Mouse (Mus musculus) ES-E14 (cell line): ENCODE results near the gene Inca1.

Experiments
- MAFK ChIP-seq: IDR thresholded peaks from 2 replicates; pipeline ENCODE4 v1.6.1; 2014; ENCODE audit warnings: mild to moderate bottlenecking, low read depth, low read length, inconsistent platforms; ENCODE audit not compliant: insufficient read depth
- ZC3H11A ChIP-seq: IDR thresholded peaks from 2 replicates; pipeline ENCODE4 v1.6.1; 2012; ENCODE audit warnings: low read depth, mild to moderate bottlenecking, inconsistent platforms, low read length, borderline replicate concordance

DNA sequence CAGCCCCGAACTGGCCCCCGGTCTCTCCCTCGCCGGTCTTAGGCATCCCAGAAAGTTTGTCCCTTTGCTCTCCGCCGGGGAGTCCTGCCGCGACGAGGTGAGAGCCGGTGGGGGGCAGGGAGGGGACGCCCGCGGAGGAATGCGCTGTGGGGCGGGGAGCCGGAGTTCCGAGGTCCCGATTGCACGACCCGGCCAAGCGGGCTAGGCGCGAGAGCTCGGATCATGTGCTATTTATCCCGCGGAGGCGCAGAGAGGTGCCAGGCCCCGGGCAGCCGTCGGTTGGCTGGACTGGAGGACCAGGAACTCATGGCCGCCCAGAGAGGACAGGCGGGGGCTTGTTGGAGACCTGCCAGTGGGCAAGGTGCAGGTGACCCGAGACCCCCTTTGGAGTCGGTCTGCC lies 658 bp upstream of the Inca1 start:
- TF ChIP-seq MAFK (no peak), ZC3H11A (no peak)
